Mouse (Mus musculus) thymus, postnatal 25 days (tissue): Measurements from ENCODE around the gene Lcn2.

Source experiments
- DNase-seq: peaks from one replicate; pipeline ENCODE4 v3.0.0; 2022

Gene Lcn2

DNA sequence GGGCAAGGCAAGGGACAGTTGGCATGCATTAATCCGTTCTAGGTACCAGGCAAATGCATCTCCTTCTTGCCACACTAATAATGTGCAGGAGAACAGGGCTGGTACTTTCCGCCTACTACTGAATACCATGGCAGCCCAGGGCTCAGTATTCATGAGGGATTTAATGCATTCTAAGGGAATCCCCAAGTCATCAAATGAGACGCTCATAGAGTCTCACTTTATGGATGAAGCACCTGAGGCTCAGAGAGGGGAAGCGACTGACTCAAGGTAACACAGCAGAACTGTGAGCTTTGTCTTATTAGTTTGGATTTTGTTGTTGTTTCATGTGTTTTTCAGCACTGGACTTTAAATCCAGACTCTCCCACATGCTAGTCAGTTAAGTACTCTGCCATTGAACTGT is 46.0 kb downstream of the Lcn2 start:
- no peak for DNase-seq

GRCm38 (mm10) chr2:32341634-32341939 is 46.5 kb downstream of the Lcn2 start:
- DNase-seq = no peak

- no peak for DNase-seq
Observed at GRCm38 (mm10) chr2:32340836-32341633, 47.0 kb downstream of the Lcn2 start.

DNA sequence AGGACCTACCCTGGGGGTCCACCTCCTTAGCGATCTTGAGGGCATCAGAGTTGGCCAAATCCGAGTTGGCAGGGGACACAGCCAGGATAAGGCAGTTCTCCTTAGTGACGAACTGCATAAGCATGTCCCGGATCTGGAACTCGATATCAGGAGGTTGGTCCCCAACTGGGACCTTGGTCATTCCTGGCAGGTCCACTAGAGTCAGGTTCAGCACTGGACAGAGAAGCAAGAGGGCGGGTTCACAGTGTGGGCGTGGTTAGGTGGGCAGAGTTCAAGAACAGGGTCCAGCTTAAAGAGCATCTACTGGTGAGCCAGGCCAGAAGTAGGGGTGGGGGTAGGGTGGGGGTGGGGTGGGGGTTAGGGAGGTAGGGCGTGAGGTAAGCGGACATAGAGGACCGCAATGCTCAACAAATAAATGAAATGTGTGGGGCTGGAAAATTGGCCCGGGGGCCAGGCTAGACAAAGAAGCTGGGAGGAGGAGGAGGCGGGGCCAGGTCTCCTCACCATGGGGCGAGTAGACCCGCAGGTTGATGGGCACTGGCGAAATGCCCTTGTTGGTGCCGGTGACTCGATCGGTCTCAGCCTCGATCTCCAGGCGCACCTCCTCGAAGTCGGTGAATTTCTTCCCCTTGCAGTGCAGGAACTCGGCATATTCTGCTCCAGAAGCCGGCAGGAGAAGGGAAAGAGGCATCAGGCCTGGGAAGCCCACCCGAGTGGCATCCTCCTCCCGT is 48.0 kb downstream of the Lcn2 start:
- DNase-seq = no peak

DNA sequence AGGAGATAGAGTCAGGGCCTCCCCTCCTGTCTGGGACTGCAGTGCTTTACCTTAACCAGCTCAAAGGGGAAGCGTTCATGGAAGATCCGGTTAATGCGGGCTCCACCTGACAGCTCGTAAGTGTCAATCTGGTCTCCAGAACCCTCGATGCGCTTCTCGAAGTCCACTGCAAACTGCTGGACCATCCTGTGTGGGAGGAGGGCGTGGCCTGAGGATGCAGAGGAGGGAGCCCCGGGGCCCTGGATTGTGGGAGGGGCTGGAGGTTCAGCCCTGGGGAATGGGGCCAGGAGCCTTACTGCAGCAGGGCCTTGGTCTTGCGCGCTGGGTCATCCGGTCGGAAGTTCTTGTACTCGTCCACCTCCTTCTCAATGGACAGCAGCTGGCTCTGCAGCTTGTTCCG is 52.2 kb downstream of the Lcn2 start:
- DNase-seq = no peak
